Mouse (Mus musculus) ovary, postnatal 14 days (tissue): ENCODE measurements around the gene Adgrg1.

Experiments used
- DNase-seq: peaks from one replicate; pipeline ENCODE4 v3.0.0; 2022; ENCODE audit warnings: low spot score

The Adgrg1 gene

GRCm38 (mm10) chr8:95037106-95037925 is 62.8 kb downstream of the Adgrg1 start:
- DNase-seq: no peak

GRCm38 (mm10) chr8:95041883-95042784 is 67.6 kb downstream of the Adgrg1 start:
- DNase-seq: no peak

- DNase-seq: no peak
Measured at GRCm38 (mm10) chr8:95044811-95045210, 70.3 kb downstream of the Adgrg1 start.

GRCm38 (mm10) chr8:95046982-95047381 is 72.4 kb downstream of the Adgrg1 start:
- no peak for DNase-seq

GRCm38 (mm10) chr8:95047884-95048680 is 73.5 kb downstream of the Adgrg1 start:
- DNase-seq: no peak

- no peak for DNase-seq
Measured at GRCm38 (mm10) chr8:95049636-95050035, 75.1 kb downstream of the Adgrg1 start.

GRCm38 (mm10) chr8:95054438-95054837 is 79.9 kb downstream of the Adgrg1 start:
- no peak for DNase-seq

GRCm38 (mm10) chr8:95054927-95055510 is 80.5 kb downstream of the Adgrg1 start, which contains the start of gene Drc7:
Gene Drc7 (plus strand): TSS chr8:95055103.
- DNase-seq: no peak

- DNase-seq: no peak
Measured at GRCm38 (mm10) chr8:95056414-95056813, 81.9 kb downstream of the Adgrg1 start.

- no peak for DNase-seq
Measured at GRCm38 (mm10) chr8:95058661-95059060, 84.1 kb downstream of the Adgrg1 start.

- no peak for DNase-seq
Measured at GRCm38 (mm10) chr8:95059812-95060533, 85.4 kb downstream of the Adgrg1 start.
